Mouse (Mus musculus) adrenal gland, adult 10 weeks (tissue): ENCODE data around the gene Gm3532. TPM values are rescaled to one million over a fixed set of nuclear protein-coding genes. Genes with fewer than 3 reads are reported as not detected.

Experiments
- polyA plus RNA-seq: library from polyadenylated mRNA; stranded (reverse); fragments of 350-450 nt; fragmentation: Illumina TruSeq; extraction: RNeasy Lipid Tissue Mini Kit (QIAGEN cat#74804); gene quantifications from one replicate; pipeline ENCODE4 v1.2.3, GENCODE M21; 2014; ENCODE audit warnings: low read depth, low replicate concordance

Gm3532 gene
- polyA plus RNA-seq: not detected

GRCm38 (mm10) chr14:5538196-5538595 lies at the start of gene Gm3532:
Gene Gm3532 (plus strand): TSS chr14:5538496.

GRCm38 (mm10) chr14:5501374-5501773 lies 36.9 kb upstream of the Gm3532 start, which contains the start of gene Gm3488:
Gene Gm3488 (plus strand): TSS chr14:5501674.

Other genes with a start within 250 kb of the Gm3532 start
- not detected for gene Gm3542, start 203.6 kb upstream of the Gm3532 start, polyA plus RNA-seq
- 0.58 TPM for gene Gm3500, start 149.4 kb upstream of the Gm3532 start, polyA plus RNA-seq
- gene Gm3194, start 83.0 kb upstream of the Gm3532 start, polyA plus RNA-seq: not detected
- gene Gm8246, start 60.7 kb upstream of the Gm3532 start, polyA plus RNA-seq: not detected
- not detected for gene Gm3187, start 54.3 kb upstream of the Gm3532 start, polyA plus RNA-seq
- gene Gm3488, start 36.8 kb upstream of the Gm3532 start, polyA plus RNA-seq: 0.47 TPM
- not detected for gene Gm8265, start 94.5 kb downstream of the Gm3532 start, polyA plus RNA-seq
- not detected for gene Gm9603, start 149.0 kb downstream of the Gm3532 start, polyA plus RNA-seq
- not detected for gene Gm3373, start 203.1 kb downstream of the Gm3532 start, polyA plus RNA-seq